Mouse (Mus musculus) megakaryocyte progenitor cell, adult 5-6 weeks (primary cell): ENCODE measurements around the gene Eno1. TPM values are rescaled to one million over a fixed set of nuclear protein-coding genes. Genes with fewer than 3 reads are reported as not detected.

ENCODE experiments used
- ATAC-seq: replicated peaks from 2 replicates; pipeline ENCODE4 v1.8.0; 2016; ENCODE audit warnings: mild to moderate bottlenecking, moderate TSS enrichment, inconsistent platforms; ENCODE audit not compliant: poor library complexity
- total RNA-seq, 2 experiments: library from RNA; stranded (forward) in 1 of 2; stranded (reverse) in 1 of 2; fragments of 157-497, 149-512 nt in 1 of 2; fragments of 200-1000 nt in 1 of 2; gene quantifications; 2 replicates each; pipeline versions ENCODE4 v1.2.3 to v1.2.4; 2015 to 2017

Gene Eno1
- total RNA-seq, 2 experiments from 2014 or later: 338 to 368 TPM

DNA sequence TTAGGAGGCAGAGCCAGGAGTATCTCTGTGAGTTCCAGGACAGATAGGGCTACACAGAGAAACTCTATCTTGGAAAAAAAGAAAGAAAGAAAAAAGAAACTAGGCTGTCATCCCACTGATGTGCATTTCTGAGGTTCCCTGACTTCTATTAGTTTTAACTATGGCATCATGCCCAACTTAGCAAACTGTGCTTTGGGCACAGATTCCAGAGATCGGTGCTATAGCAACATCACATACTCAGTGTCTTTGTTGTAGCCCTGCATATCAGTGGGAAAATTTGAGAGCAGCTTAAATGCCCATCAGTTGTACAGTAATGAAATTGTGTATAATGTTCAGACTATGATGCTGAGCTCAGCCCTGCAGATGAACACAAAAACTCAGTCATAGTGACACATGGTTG lies 10.8 kb upstream of the Eno1 start:
- ATAC-seq: no peak

DNA sequence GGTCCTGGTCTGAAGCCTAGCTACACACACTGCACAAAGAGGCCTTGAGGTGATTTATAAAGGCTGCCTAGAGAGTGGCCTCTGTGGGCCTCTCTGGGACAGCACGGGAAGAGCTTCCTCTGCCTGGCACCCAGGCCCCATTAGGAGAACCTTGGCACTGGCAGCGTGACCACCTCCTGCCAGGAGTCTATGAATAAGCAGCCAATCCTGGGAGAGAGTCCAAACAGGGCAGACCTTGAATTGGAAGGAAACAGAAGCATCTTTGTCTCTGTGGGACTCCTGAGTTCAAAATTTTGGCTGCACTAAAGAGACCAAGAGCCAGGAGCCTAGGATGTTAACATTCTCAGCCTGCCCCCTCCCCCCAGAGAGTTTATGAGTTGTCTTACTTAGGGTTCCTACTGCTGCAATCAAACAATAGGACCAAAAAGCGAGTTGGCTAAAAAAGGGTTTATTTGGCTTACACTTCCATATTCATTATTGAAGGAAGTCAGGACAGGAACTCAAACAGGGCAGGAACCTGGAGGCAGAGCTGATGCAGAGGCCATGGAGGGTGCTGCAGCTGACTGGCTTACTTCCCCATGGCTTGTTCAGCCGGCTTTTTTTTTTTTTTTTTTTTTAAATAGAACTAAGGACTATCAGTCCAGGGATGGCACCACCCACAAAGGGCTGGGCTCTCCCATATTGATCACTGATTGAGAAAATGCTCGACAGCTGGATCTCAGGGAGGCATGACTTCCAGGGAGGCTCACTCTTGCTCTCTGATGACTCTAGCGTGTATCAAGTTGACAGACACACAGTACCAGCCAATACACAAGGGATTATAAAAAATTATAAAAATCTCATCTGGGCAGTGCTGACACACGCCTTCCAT lies 9.5 kb upstream of the Eno1 start:
- ATAC-seq: 0 out of 2 replicates have a peak, but pooled peaks have one; percentile 6

DNA sequence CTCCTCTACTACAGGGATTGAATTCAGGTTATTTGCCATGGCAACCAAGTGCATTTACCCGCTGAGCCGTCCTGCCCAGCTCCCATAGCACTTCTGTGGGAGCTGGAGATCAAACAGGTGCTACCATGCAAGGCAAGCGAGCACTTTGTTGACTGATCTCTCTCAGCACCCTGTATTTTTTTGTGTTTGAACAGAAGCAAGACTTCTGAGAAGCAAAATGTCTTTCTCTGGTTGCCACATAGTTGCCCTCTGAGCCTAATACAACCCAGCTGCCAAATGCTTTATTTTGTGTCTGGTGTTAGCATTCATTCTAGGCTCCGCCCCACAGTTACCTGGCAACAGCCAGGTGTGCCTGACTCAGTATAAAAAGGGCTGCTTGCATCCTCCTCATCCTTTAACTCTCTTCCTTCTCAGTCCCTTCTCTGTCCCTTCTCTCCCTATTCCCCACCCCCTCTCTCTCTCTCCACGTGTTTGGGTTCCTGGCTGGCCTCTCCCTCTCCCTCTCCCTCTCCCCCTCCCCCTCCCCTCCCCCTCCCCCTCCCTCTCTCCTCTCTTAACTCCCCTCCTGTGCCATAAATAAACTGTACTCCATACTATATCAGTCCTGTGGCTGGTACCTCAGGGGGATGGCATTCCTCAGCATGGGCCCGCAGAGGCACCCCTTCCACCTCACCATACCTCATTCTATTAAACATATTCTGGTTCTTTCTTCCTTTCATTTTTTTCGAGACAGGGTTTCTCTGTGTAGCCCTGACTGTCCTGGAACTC lies 7.8 kb upstream of the Eno1 start:
- no peak for ATAC-seq

DNA sequence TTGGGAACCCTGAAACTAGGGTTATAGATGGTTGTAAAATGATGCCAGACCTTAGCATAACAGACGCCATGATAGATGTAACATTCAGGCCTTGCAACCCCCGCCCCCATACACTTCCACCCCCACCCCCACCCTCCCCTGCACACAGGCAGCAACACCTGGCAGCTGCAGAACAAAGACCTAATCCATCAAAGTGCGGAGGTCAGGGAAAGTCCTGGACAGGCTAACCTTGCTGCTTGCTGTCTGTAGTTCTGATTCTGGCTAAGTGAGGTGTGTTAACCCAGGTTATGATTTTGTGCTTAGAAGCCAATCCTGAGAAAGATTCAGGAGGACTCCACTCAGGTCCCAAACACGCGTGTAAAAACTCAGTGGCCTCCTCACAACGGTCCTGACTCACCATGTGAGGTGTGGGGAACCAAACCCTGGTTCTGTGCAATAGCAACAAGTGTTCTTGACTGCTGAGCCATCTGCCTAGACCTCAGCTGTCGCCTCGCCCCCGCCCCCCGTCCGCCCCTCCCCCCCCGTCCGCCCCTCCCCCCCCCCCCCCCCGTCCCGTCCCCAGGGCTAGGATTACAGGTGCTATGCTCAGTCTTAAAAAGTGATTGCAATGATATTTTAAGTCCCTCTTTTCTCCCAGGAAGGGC lies 6.7 kb upstream of the Eno1 start:
- ATAC-seq: no peak

DNA sequence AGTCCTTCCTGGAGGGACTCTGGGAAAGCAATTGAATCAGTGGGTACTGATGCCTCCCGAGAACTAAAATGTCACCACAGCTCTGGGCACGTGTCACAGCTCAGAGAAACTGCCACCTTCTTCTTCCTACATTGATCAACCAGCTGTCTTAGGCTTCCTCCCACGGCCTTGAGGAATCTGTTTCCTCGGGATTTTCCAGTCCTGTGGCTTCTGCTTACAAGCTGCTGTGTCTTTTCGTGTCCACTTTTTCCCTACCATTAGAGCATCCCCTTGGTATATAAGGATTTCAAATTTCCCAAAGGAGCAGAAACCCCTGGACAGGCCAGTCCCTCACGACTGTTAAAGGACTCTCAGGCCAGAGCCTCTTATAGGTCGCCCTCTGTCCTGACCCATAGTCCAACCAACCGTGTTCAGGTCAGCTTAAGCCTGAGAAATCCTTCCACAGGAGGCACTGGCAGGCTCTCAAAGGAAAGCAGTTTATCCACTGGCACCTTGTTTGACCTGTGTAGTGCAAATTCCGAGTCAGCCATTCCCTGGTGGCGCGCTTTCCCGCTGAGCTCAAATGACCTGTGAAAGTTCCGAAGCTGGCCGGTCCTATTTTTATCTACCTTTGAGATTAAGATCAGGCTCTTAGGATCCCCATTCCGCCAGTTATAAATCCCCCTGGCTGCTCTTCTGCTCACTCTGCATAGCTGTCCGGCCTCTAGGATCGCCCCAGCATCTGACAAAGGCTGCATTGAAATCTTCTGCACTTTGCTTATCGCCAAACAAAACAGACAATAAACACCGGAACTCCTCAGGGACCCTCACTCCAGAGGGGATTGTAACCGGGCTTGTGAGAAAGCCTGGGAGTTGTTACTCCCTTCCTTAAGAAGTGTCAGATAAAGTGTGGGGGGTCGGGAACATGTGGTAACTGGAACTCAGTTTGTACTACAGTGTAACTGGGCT lies 5.8 kb upstream of the Eno1 start:
- ATAC-seq: no peak

DNA sequence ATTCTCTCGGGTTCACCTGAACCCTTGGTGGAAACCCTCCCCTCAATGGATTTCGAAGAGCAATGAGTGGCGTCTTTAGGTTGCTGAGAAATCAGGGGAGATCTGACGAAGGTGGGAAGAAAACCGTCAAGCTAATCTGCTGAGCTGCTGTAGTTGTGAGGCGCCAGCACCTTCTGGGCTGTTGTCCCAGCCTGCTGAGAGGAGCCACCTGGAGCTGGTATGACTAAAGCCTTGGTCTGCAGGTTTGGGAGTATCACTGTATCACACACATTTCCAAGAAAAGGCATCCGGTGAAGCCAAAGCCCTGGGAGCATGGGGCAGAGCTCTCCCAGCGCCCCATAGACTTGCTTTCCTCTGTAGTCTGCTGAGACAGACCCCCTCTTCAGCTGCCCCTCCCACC lies 4.7 kb upstream of the Eno1 start:
- ATAC-seq: no peak

DNA sequence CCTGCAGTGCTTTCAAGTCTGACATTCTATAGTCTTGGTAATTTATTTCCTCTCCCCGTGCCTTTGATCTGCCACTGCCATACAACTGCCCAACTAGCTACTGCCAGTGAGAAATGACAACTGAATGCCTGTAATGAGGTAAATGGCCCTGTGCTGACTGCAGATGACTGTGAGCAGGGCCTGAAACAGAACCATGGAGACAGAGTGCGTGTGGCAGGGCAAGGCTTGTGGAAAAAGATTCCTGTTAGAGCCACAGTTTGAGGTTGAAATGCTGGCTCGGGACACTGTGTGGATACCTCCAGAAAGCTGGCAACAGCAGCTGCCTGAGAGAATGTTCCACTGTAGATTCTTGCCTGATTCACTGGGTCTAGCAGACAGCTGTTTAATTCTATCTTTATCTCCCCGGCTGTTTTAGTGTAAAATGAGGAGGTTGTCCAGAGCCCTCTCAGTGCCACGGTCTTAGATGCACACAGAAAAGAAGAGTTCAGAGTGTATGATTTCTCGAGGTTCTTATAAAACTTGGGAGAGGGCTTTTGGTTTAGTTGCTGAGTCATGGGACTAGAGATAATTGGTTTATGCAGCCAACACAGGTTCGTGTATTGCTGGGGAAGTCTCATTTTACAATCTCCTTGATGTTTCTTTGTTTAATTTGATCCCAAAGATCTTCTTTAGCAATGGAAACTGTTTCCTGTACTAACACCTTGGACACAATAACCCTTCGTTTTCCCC lies 1.8 kb upstream of the Eno1 start:
- no peak for ATAC-seq

DNA sequence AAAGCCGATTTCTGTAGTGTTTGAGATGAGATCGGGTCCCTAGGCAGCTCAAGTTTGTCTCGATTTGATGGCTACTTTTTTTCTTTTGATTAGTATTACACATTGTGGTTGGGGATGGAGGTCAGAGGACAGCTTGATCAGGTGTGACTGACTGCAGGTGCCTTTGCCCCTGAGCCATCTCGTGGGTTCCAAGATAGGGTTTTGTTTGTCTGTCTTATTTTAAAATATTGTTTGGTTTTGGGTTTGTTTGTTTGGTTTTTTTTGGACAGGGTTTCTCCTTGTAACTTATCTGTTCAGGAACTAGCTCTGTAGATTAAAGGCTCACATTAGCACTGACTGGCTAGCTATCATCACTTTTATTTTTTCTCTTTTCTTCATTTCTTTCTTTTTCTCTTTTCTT lies 936 bp upstream of the Eno1 start:
- no peak for ATAC-seq

DNA sequence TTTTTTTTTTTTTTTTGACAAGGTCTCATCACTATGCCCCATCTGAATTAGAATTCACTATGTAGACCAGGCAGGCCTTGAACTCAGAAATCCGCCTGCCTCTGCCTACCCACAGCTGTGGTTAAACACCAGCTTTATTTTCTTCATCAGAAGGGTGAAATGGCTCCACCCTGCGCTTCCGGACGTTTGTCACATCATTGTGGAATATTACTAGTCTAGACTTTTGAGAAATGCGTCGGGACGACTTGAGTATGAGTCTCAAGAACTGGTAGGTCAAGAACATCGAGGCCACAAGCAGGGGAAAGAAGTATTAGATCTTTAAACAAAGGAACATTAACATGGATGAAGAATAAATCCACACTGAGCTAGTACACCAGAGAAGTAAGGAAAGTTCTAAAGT lies 490 bp upstream of the Eno1 start:
- ATAC-seq: no peak

DNA sequence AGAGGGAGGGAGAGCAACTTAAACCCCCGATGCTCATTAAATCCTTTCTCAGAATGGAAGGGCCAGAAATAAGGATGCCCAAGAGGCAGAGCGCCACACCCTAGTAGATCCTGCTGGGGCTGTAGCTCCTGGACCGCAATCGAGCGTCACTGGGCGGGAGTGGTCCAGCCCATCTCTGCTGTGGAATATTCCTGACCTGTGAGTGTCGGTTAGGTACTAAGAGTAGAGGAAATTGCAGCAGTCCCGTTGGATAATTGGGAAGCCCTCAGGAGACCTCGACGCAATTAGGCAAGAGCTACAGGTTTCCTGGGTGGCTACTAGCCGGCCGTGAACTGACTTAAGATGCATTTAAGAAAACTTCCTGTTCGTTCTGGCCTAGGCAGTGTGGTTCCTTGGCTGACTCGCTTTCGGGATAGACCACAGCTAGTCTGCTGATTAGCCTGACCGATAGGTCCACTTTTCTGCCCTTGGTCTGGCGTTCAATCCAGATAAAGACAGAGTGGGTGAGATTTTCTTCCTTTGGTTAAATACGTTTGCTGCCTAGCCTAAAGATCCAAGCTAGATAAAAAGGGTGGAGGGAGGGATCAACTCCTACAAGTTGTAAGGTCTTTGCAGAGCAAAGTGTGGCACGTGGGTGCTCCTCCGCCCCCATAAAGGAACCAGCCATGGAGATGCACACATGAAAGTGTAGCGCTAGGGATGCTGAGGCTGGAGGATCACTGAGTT lies 1.3 kb downstream of the Eno1 start:
- peak; percentile 11; the same call in 1 of the 2 replicates for ATAC-seq

DNA sequence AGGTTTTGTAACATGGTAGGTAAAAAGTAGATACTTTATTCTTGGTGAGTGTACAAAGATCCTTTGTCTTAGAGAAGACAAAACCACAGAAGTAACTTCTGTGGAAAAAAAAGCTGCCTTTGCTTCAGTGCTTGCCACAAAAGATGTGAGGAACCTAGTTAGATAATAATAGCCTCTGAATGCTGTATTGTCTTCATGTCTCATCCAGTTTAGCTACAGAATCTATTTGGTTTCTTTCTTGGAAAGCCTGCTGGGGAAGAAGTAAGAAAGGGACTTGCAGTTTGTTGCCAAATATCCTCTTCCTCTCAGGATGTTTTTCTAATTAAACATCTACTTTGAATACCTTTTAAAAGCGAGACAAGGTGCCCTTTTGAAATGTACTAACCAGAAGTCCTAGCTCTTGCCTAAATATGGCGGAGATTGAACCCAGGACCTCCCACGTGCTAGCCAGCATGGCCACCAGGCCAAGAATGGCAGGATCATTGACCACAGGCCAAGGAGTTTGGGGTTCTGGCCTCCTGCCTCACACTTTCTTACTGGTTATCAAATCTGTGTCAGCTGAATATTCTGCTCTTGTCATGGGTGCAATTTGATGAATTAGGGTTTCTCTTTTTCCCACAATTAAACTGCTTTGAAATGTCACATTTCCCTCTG lies 2.0 kb downstream of the Eno1 start:
- ATAC-seq: no peak

DNA sequence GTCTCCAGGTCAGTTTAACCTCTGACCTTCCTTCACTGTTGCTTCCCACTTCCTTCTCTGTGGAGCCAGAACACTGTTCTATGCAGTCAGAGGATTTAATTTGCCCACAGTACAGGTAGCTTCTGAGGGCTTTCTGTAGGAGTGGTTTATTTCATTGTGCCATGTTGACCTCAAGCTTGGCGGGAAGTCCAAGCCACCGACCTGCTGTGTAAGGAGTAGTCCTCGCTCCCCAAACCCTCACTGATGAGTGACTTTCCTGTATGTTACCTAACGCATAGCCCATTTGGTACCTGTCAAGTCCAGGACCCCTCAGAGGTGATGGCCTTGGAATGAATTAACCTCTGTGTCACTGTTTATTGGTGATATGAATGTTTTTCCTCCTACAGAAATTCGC lies 2.6 kb downstream of the Eno1 start:
- ATAC-seq: no peak

DNA sequence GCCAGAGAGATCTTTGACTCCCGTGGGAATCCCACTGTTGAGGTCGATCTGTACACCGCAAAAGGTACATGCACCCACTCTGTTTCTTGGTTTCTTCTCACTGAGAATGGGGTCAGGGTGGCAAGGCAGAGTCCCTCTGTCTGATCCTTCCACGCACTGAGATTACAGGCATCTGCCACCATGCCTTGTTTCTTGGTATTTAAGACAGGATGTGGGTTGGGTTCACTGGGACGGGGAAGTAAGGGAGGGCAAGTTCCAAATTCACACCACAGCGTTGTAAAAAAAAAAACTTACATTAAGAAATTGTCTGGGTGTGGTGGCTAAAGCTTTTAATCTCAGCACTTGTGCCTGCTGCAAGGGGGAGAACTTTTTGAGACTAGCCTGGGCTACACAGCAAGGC lies 3.0 kb downstream of the Eno1 start:
- ATAC-seq: no peak

DNA sequence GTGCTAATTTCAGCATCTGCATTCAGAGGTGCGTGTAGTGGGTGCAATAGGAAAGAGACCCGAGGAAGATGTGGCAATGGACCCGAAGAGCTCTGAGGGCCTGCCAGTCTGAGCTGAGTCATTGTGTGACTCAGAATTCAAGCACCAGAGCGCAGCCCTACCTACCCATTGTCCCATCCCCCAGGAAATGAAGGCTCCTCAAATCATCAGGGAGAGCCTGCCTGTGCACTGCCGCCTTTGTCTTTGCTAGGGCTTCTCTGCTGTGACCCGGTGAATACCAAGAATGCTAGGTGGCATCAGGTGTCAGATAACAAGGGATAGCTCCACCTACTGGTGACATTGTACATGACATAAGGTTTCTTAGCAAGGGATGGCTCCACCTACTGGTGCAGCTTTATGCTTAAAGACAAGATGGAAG lies 3.4 kb downstream of the Eno1 start:
- peak; percentile 62 for ATAC-seq

DNA sequence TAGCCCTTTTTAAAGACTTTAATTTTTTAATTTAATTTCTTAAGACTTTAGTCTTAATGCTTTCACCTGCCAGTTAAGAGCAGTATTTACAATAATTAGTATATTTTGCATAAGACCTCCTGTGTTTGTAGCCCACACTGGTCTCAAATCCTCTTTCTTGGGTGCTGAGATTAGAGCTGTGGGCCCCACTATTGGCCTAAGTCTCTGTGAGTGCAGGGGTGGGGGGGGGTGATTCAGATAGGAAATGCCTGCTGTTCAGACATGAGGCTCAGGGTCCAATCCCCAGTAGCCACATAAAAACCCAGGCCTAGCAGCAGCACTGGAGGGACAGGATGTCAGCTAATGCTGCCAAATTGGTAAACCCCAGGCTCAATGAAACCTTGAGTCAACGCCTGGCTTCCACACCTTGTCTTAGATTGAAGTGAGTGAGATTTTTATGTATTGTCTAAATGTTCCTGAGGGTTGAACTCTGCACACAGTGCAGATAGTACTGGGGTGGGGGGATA lies 3.9 kb downstream of the Eno1 start:
- ATAC-seq: no peak

DNA sequence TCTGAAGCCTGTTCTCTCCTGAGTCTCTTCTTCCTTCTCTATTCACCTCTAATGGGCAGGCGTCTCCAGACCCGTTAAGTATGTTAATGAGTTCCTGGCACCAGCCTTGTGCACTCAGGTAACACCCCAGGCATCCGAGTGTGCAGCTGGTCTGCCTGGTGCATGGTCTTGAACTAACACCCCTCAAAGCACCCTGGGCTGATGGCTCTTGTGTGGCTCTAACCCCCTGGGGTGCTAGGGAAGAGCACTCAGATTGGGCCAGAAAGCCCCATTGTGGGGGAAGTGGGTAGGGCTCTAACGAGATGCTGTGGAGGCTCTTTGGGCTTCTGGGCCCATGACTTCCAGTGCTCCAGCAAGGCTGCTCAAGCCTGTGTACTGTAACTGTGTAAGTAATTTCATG lies 5.2 kb downstream of the Eno1 start:
- no peak for ATAC-seq

DNA sequence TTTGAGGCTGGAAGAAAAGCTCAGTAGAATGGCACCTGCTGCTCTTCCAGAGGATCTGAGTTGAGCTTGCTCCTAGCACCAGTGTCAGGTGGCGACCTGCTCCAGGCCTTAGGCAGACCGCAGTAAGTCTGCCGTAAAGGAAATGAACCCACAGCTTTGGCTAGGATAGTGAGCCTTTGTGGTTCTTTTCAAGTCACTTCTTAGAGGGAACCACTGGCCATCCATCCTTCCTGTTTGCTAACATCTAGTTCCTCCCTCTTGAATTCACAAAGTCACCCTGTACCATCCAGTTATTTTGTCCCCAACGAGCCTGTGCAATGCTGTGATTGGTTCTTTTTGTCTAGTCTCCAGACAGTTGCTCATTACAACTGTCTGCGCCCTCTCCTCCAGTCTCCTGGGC lies 6.2 kb downstream of the Eno1 start:
- peak; percentile 42 for ATAC-seq

DNA sequence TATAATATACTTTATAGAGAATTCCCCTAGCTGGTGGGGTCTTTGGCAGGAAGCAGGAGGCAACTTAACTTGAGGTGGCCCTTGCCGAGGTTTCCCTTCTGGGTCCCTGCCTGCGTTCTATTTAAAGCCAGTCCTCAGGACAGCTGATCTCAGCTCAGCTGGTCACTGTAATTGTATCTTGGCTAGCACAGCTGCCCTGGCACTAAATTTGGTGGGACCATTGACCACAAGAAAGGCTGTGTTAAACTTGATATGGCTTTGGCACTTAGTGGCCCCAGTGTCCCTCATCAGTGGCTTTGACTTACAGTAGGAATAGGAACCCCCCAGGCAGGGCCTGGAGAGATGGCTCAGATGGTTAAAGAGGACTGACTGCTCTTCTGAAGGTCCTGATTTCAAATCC lies 9.4 kb downstream of the Eno1 start:
- no peak for ATAC-seq

DNA sequence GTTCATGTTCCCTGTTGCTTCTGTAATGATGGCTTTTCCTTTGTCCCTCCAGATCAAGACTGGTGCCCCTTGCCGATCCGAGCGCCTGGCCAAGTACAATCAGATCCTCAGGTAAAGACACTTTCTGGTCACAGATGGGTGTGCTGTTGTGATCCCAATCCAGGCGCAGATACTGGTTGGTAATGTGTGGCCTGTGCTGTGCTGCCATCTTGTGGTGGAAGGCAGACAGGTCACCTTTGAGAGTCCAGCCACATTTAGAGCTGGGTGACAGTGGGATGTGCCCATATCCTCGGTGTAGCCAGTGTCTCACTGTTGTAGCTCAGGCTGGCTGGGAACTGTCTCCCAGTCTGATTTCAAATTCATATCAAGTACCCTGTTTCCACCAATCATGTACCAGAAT lies 11.5 kb downstream of the Eno1 start:
- ATAC-seq: peak; percentile 96
